8 mouse cellular contexts compared by ENCODE assay signal in genomic region chr11:21370399-21371121, GRCm38 (mm10). TPM values are rescaled to one million over a fixed set of nuclear protein-coding genes. Genes with fewer than 3 reads are reported as not detected.
DNase-seq lines count a peak whose midpoint lies in the region; ATAC-seq and TF ChIP-seq lines count a peak whose summit lies in the region.

No protein-coding gene starts in this region.

- H3K9me3 ChIP-seq in ES-Bruce4 (replicated peaks; ENCODE audit: control insufficient read depth, insufficient read depth, low read length, poor library complexity, severe bottlenecking) = no peaks in the 10 kb centered on the region
- no peaks in the 10 kb centered on the region for H3K9me3 ChIP-seq in forebrain, embryonic 14.5 days (replicated peaks; ENCODE audit: control insufficient read depth, low read length)
- no peaks in the 10 kb centered on the region for H3K9me3 ChIP-seq in neural tube, embryonic 13.5 days

- H3K4me3 ChIP-seq in ES-Bruce4 (ENCODE audit: low read depth, low read length) = peak overlapping the region; percentile 78
- H3K4me3 ChIP-seq in brown adipose tissue, adult 24 weeks (ENCODE audit: insufficient read depth, low read depth, low read length) = peak overlapping the region; percentile 91
- H3K4me3 ChIP-seq in forebrain, embryonic 14.5 days (ENCODE audit: low read depth, low read length) = peak overlapping the region; percentile 81
- H3K4me3 ChIP-seq in neural tube, embryonic 13.5 days = peak overlapping the region; percentile 82
- peak overlapping the region; percentile 83 for H3K4me3 ChIP-seq in thymus, adult 2 months (ENCODE audit: control insufficient read depth, insufficient read depth, low read length)

- intact Hi-C loops in heart, postnatal 10 days (cut with DNase I) = loop anchor here (5.0 kb wide), 3 partner anchors 47 to 1038 kb away; partner anchors contain the start of gene Slc1a4

- H3K4me1 ChIP-seq in ES-Bruce4 (ENCODE audit: control insufficient read depth, insufficient read depth, low read length) = no peaks in the 10 kb centered on the region
- H3K4me1 ChIP-seq in brown adipose tissue, adult 24 weeks (ENCODE audit: control insufficient read depth, insufficient read depth, insufficient read length, low read length) = 0 out of 2 replicates have a peak, but pooled peaks cover 2% of the 10 kb centered on the region
- peaks cover 14% of the 10 kb centered on the region for H3K4me1 ChIP-seq in forebrain, embryonic 14.5 days (ENCODE audit: control insufficient read depth, insufficient read depth, low read length)
- H3K4me1 ChIP-seq in neural tube, embryonic 13.5 days (replicated peaks) = peaks cover 24% of the 10 kb centered on the region
- H3K4me1 ChIP-seq in thymus, adult 2 months (replicated peaks; ENCODE audit: control insufficient read depth, insufficient read depth, low read length) = peaks cover 3% of the 10 kb centered on the region; the same call in 1 of the 2 replicates

- peak; percentile 85 for DNase-seq in forebrain, embryonic 14.5 days (ENCODE audit: low spot score)
- DNase-seq in heart, postnatal 10 days = peak; percentile 88 to 92
- peak; percentile 84 to 88 for DNase-seq in kidney, postnatal 36 days
- peak; percentile 79 to 84 for DNase-seq in lung, adult 18-20 months
- DNase-seq in thymus, adult 2 months = peak; percentile 83

- H3K4me2 ChIP-seq in forebrain, embryonic 14.5 days (ENCODE audit: low read length) = peak overlapping the region; percentile 71
- peak overlapping the region; percentile 68 for H3K4me2 ChIP-seq in neural tube, embryonic 13.5 days

- TF ChIP-seq EP300 in ES-Bruce4 (IDR thresholded peaks at IDR 0.05; ENCODE audit: insufficient read depth, low read depth, low read length) = no peak

- H3K27me3 ChIP-seq in ES-Bruce4 (ENCODE audit: control insufficient read depth, insufficient read depth, low read length, poor library complexity, severe bottlenecking) = peaks cover 5% of the 10 kb centered on the region
- no peaks in the 10 kb centered on the region for H3K27me3 ChIP-seq in forebrain, embryonic 14.5 days (replicated peaks; ENCODE audit: control insufficient read depth, insufficient read depth, low read length)
- no peaks in the 10 kb centered on the region for H3K27me3 ChIP-seq in neural tube, embryonic 13.5 days
- no peaks in the 10 kb centered on the region for H3K27me3 ChIP-seq in thymus, adult 2 months (ENCODE audit: control insufficient read depth, insufficient read depth, low read length)

- under 1% methylated on average over 64 of the region's 69 CpGs for WGBS in forebrain, embryonic 14.5 days
- under 1% methylated on average over 47 of the region's 69 CpGs for WGBS in neural tube, embryonic 13.5 days
- under 1% methylated on average over 66 of the region's 69 CpGs for WGBS in thymus, adult 2 months

- peak; percentile 90 for ATAC-seq in forebrain, embryonic 14.5 days
- peak; percentile 93 for ATAC-seq in neural tube, embryonic 13.5 days (ENCODE audit: low read depth)

- peak overlapping the region; percentile 96 for H3K9ac ChIP-seq in ES-Bruce4 (ENCODE audit: low read depth, poor library complexity, severe bottlenecking)
- H3K9ac ChIP-seq in forebrain, embryonic 14.5 days (ENCODE audit: low read length) = peak overlapping the region; percentile 86
- peak overlapping the region; percentile 91 for H3K9ac ChIP-seq in neural tube, embryonic 13.5 days

- H3K27ac ChIP-seq in ES-Bruce4 (ENCODE audit: insufficient read depth, low read length) = no peak overlapping the region
- peak overlapping the region; percentile 96 for H3K27ac ChIP-seq in brown adipose tissue, adult 24 weeks (replicated peaks; ENCODE audit: low read depth, low read length)
- peak overlapping the region; percentile 61; the same call in 1 of the 2 replicates for H3K27ac ChIP-seq in forebrain, embryonic 14.5 days (ENCODE audit: low read depth, low read length)
- peak overlapping the region; percentile 84 for H3K27ac ChIP-seq in neural tube, embryonic 13.5 days (replicated peaks)
- H3K27ac ChIP-seq in thymus, adult 2 months (ENCODE audit: control insufficient read depth, insufficient read depth, low read length) = no peak overlapping the region

- TF ChIP-seq CTCF in ES-Bruce4 (IDR thresholded peaks at IDR 0.05; ENCODE audit: low read depth, low read length) = no peak
- no peak for TF ChIP-seq CTCF in thymus, adult 2 months (IDR thresholded peaks at IDR 0.05; ENCODE audit: borderline replicate concordance, control insufficient read depth, extremely low read depth, insufficient read depth, low read length, poor library complexity)

- no peak for TF ChIP-seq POLR2A in ES-Bruce4 (IDR thresholded peaks at IDR 0.05; ENCODE audit: insufficient read depth, low read length)
- TF ChIP-seq POLR2A in thymus, adult 2 months (IDR thresholded peaks at IDR 0.05; ENCODE audit: control insufficient read depth, extremely low read depth, insufficient read depth, low read length, poor library complexity) = no peak

- H3K36me3 ChIP-seq in ES-Bruce4 (ENCODE audit: control insufficient read depth, insufficient read depth, low read length, poor library complexity, severe bottlenecking) = no peaks in the 10 kb centered on the region
- H3K36me3 ChIP-seq in forebrain, embryonic 14.5 days (ENCODE audit: control insufficient read depth, insufficient read depth, low read length) = no peaks in the 10 kb centered on the region
- H3K36me3 ChIP-seq in neural tube, embryonic 13.5 days = no peaks in the 10 kb centered on the region
- H3K36me3 ChIP-seq in thymus, adult 2 months (ENCODE audit: control insufficient read depth, insufficient read depth, low read length) = no peaks in the 10 kb centered on the region

RNA-seq across cellular contexts. Expression of gene Ugp2, which starts 0.4 kb away (rescaled TPM):
- polyA plus RNA-seq in ES-Bruce4 (2011; ENCODE audit: insufficient read depth, insufficient read length, low read depth, missing spikeins) = 28.9 and 39.9 TPM in 2 replicates
- polyA plus RNA-seq in brown adipose tissue, adult 24 weeks (2012; ENCODE audit: insufficient read depth, insufficient read length, missing spikeins) = 304 and 400 TPM in 2 replicates
- polyA plus RNA-seq in forebrain, embryonic 14.5 days (2014; fragmentation: Nextera tagmentation; extraction: Ambion mirVana) = 42.9 and 46.1 TPM in 2 replicates
- total RNA-seq in heart, postnatal 10 days (2021) = 100 to 1,000 TPM; 187 to 190 TPM
- polyA plus RNA-seq in neural tube, embryonic 13.5 days (2015; fragmentation: Nextera tagmentation; extraction: Ambion mirVana) = 73.2 and 75.2 TPM in 2 replicates
- 3.7 TPM in 2 replicates for polyA plus RNA-seq in thymus, adult 2 months (2012; rRNA removed)

Comparison
In these comparisons a context has a peak if more than half of its experiments do, and no peak if none do; other contexts are left out.
1. H3K27ac ChIP-seq: peak in brown adipose tissue, adult 24 weeks (single experiment), forebrain, embryonic 14.5 days (single experiment) and neural tube, embryonic 13.5 days (single experiment); none in ES-Bruce4 (single experiment) and thymus, adult 2 months (single experiment).
2. Peak in every context shown above with its lines, with median percentiles within 50 percentile points of each other: H3K4me3 ChIP-seq, H3K9ac ChIP-seq and DNase-seq.